Mouse (Mus musculus): ENCODE results near the gene Camkk2.

Camkk2 gene

GRCm38 (mm10) chr5:122783726-122784406 lies 4.7 kb upstream of the Camkk2 start:
- in situ Hi-C loops (cut with MboI; ENCODE audit: unreplicated experiment in 2 of 2) = no loop called here

DNA sequence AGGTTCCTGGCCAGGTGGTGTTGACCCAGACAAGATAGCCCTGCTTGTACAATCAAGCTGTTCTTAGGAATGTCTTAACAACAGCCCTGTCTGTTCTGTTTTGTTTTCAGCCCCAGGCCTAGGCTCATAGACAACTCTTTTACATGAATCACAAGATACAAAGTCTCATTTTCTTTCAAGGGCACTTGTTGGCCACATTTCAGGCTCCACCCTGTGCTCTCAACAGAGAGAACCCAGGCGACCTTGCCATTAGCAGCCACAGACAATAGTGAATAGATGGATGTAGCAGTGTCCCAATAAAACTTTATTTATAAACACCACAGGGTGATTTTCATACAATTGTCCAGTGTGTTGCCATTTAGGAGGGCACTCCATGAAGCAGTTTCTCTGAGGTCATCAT lies 2.9 kb upstream of the Camkk2 start:
- in situ Hi-C loops (cut with MboI; ENCODE audit: unreplicated experiment in 2 of 2) = no loop called here

DNA sequence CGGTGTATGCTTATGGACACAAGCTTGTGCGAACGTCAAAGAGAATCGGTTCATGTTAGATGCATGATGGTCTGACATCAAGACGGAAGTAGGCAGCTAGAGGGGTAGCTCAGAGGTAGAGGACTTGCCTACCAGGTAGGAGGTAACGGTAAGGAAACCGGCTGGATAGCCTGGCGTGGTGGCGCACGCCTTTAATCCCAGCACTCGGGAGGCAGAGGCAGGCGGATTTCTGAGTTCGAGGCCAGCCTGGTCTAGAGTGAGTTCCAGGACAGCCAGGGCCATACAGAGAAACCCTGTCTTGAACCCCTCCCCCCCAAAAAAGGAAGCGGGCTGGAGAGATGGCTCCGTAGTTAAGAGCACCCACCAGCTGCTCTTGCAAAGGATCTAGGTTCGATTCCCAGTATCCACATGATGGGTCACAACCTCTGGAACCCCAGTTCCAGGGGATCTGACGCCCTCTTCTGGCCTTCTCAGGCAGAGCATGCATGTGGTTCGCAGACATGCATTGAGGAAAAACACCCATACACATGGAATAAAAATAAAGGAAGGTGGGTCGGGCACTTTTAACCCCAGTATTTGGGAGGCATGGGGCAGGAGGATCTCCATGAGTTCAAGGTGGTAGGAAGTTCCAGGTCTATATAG lies 1.7 kb upstream of the Camkk2 start:
- in situ Hi-C loops (cut with MboI; ENCODE audit: unreplicated experiment in 2 of 2) = no loop called here

DNA sequence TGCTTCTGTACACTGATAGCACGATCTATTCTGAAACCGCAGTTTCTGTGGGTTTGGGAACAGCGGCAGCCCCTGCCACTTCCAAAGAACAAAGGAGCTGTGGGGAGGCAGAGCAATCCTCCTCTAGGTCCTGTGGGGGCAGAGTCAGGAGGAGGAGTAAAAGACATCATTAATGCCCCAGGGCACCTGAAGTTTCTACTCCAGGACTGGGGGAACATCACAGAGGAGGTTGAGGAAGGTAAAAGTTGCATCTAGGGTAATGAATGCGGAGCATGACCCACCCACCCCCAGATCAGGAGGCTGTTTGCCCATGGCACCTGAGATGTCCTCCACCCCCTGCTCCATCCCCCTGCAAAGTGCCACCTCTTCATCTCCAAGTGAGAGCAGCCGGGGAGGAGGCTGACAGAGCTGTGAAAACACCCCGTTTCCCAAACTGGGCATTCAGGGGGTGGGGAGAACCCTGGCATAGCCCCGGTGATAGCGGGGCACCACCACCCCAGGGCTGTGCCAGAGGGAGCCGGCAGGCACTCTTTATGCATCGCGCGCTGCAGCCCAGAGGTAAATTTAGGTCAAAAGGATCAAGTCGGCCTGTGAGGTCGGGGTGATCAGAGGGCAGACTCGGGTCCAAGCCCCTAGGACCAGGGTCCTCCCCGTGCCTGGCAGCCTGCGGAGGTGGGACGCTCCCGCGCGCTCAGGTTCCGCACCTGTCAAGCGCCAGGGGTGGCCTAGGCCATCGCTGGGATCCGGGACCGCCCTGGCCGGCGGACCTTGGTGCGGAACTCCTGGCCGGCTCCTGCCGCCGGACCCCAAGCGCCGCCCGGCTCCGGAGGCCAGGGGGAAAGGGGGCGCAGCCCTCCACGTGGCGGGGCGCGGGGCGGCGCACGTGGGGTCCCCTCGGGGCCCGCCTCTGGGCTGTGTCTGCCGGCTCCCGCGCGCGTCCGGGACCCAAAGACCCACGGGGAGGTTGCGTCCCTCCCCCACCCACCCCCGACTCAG lies 680 bp downstream of the Camkk2 start:
- in situ Hi-C loops (cut with MboI; ENCODE audit: unreplicated experiment in 2 of 2) = loop anchor here in 1 of 2 experiments (5.0 kb wide), 1 partner anchor 41 kb away; no protein-coding TSS in a partner anchor

DNA sequence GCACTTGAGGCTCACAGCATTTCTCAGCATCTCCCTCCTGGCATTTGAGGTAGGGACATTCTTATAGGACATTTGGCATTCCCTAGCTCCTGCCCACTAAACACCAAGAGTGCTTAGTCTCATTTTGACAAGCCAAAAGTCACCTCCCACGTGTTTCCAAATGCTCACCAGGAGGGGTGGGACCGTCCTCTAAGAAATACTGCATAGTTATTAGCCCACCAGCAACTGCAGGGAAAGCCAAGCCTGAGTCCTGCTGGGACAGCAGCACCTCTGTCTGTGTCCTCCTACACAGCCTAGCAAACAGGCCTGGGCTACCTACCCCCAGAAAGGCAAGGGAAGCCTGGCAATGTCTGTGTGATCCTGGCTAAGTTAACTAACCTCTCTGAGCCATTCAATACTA lies 1.9 kb downstream of the Camkk2 start:
- in situ Hi-C loops (cut with MboI; ENCODE audit: unreplicated experiment in 2 of 2) = loop anchor here in 1 of 2 experiments (5.0 kb wide), 1 partner anchor 40 kb away; no protein-coding TSS in a partner anchor

- in situ Hi-C loops (cut with MboI; ENCODE audit: unreplicated experiment in 2 of 2) = loop anchor here in 1 of 2 experiments (5.0 kb wide), 1 partner anchor 38 kb away; no protein-coding TSS in a partner anchor
These were observed 3.4 kb downstream of the Camkk2 start for GRCm38 (mm10) chr5:122775646-122776286.

DNA sequence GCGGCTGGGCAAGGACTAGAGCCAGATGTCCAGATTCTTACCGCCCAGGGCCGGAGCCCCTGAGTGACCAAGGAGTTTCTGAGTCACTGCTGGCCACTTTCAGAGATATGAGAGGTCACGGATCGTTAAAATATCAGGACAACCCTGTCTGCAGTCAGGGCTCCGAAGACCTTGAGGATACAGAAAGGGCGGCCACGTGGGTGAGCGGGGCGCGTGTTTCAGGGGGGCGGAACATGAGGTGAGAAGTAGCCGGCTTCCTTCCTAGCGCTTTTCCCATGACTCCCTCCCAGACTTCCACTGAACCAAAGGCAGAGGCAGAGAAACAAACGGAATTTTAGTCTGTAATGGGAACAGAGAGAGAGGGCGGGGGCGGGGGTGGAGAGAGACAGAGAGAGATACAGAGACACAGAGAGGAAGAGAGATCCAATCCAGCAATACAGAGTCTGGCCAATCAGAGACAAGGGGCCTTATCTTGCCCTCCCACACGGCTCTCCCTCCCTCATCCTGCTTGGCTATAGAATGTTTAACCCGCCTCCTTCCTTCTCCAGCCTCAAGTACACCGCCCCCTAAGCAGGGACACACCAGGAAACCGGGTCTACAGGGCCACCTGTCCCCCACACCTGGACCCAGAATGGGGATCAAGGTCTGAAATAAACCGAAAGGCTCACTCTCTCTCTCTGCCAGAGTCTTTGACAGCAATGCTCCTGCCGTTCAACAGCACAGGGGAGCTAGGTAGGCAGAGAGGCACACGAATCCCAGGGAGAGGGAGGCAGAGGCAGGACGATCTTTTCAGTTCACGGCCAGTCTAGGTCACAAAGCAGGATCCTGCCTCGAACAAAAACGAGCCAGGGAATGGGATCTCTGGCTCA lies 4.2 kb downstream of the Camkk2 start:
- in situ Hi-C loops (cut with MboI; ENCODE audit: unreplicated experiment in 2 of 2) = loop anchor here in 1 of 2 experiments (5.0 kb wide), 1 partner anchor 38 kb away; no protein-coding TSS in a partner anchor

DNA sequence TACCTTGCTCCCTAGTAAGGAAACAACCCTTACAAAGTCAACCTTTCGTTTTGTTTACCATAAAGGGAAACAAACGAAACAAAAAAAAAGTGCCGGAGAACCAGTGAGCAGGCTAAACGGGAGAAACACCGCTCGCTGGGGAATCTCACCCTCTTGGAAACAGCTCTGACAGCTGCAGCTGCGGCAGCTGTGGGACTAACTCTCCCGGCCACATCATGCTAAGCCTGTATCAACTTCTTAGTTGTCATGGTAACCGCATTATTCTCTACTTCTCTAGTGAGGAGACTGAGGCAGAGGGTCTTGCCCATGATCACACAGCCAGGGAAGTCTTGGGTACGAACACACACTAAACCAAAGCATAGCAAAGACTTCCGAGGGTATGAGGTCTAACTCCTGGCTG lies 5.5 kb downstream of the Camkk2 start:
- in situ Hi-C loops (cut with MboI; ENCODE audit: unreplicated experiment in 2 of 2) = no loop called here

GRCm38 (mm10) chr5:122771428-122771827 lies 7.8 kb downstream of the Camkk2 start:
- in situ Hi-C loops (cut with MboI; ENCODE audit: unreplicated experiment in 2 of 2) = no loop called here

GRCm38 (mm10) chr5:122770806-122771261 lies 8.4 kb downstream of the Camkk2 start:
- in situ Hi-C loops (cut with MboI; ENCODE audit: unreplicated experiment in 2 of 2) = no loop called here

DNA sequence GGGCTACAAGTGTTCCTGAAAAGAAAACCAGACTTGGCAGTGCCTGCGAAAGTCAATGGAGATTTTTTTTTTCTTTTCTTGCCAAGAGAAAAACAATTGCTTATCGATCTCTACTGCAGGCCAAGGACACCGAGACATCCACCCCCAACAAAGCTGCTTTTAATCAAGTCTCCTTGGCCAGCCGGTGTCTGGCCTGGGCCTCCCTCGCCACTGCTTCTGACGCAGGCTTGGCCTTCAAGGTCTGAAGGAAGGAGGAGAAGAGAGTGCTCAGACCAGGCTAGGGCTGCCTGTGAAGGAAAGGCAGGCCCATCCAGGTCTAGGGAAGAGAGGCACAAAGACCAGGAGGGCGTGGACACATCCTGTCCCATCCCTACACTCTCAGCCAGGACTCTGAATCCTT lies 8.9 kb downstream of the Camkk2 start:
- in situ Hi-C loops (cut with MboI; ENCODE audit: unreplicated experiment in 2 of 2) = no loop called here

- in situ Hi-C loops (cut with MboI; ENCODE audit: unreplicated experiment in 2 of 2) = no loop called here
These were observed 10.1 kb downstream of the Camkk2 start for GRCm38 (mm10) chr5:122769101-122769568.

GRCm38 (mm10) chr5:122767283-122767682 lies 11.9 kb downstream of the Camkk2 start:
- in situ Hi-C loops (cut with MboI; ENCODE audit: unreplicated experiment in 2 of 2) = no loop called here

- in situ Hi-C loops (cut with MboI; ENCODE audit: unreplicated experiment in 2 of 2) = no loop called here
These were observed 15.2 kb downstream of the Camkk2 start for GRCm38 (mm10) chr5:122764032-122764464.

DNA sequence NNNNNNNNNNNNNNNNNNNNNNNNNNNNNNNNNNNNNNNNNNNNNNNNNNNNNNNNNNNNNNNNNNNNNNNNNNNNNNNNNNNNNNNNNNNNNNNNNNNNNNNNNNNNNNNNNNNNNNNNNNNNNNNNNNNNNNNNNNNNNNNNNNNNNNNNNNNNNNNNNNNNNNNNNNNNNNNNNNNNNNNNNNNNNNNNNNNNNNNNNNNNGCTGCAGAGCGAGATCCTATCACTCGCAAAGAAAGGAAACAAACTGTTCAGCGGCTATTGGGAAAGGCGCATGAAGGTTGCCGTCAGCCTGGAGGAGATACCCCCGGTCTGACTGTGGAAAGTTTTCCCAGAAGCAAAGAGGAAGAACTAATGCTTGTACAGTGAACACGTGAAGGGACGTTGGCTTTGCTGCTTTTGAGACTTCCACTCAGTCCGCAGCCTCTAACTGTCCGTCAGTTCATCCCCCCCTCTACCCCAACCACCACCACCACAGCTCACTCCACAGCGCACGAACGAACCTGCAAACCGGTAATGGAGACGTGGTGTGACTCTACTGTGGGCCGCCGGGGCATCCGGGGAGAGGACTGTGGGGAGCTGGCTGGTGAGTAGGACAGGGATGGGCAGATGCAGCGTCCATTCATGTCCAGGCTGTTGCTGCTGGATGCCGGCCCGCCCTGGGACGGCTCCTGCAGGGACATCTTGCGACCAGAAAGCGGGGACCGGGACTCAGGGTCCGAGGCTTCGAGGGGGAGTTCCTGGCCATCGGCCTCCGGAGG lies 15.8 kb downstream of the Camkk2 start:
- in situ Hi-C loops (cut with MboI; ENCODE audit: unreplicated experiment in 2 of 2) = no loop called here

GRCm38 (mm10) chr5:122756680-122757079 lies 22.5 kb downstream of the Camkk2 start:
- in situ Hi-C loops (cut with MboI; ENCODE audit: unreplicated experiment in 2 of 2) = no loop called here

DNA sequence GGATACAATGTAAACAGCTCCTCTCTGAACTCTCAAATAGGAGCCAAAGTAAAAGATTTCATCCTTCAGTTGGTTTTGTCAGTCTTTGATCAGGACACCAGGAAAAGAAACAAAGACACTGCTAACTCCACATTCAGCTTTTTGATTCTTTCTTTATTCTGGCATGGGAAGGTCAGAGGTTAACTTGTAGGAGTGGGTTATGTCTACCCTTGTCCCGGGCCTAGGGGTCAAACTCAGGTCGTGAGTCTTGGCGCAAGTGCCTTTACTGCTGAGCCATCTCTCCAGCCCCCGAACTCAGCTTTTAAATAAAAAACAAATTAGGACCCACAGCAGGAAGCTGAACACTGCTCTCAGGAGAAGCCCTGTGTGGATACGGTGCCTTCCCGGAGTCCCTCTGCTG lies 23.1 kb downstream of the Camkk2 start:
- in situ Hi-C loops (cut with MboI; ENCODE audit: unreplicated experiment in 2 of 2) = no loop called here

GRCm38 (mm10) chr5:122755620-122756019 lies 23.6 kb downstream of the Camkk2 start:
- in situ Hi-C loops (cut with MboI; ENCODE audit: unreplicated experiment in 2 of 2) = no loop called here
